Mouse (Mus musculus): ENCODE measurements around the gene Rin3.

GRCm38 (mm10) chr12:102391982-102392381, 109.1 kb downstream of the Rin3 start:
- TF ChIP-seq CHD2 (IDR thresholded peaks at IDR 0.05; ENCODE audit: low read depth, low read length) (no peak), HCFC1 (IDR thresholded peaks at IDR 0.05; ENCODE audit: borderline replicate concordance, insufficient read depth, low read length) (no peak), ZC3H11A (IDR thresholded peaks at IDR 0.05; ENCODE audit: borderline replicate concordance, low read depth, low read length) (peak; percentile 64; the same call in 1 of the 2 replicates), ZNF384 (IDR thresholded peaks at IDR 0.05; ENCODE audit: low read depth, low read length) (no peak), MAFK (IDR thresholded peaks at IDR 0.05; ENCODE audit: insufficient read depth, low read depth, low read length) (no peak)
